Mouse (Mus musculus) right cerebral cortex, postnatal 10 days (tissue): ENCODE results near the gene Ccdc18.
"Not testable (repeated sequence)": the region's sequence is repeated elsewhere in the genome, so short reads cannot be mapped to it uniquely, and the experiment has no call there.

Experiments
- DNase-seq, 2 experiments: peaks; one replicate each; pipeline ENCODE4 v3.0.0; 2021; ENCODE audit warnings: low spot score in 2 of 2

The Ccdc18 gene

DNA sequence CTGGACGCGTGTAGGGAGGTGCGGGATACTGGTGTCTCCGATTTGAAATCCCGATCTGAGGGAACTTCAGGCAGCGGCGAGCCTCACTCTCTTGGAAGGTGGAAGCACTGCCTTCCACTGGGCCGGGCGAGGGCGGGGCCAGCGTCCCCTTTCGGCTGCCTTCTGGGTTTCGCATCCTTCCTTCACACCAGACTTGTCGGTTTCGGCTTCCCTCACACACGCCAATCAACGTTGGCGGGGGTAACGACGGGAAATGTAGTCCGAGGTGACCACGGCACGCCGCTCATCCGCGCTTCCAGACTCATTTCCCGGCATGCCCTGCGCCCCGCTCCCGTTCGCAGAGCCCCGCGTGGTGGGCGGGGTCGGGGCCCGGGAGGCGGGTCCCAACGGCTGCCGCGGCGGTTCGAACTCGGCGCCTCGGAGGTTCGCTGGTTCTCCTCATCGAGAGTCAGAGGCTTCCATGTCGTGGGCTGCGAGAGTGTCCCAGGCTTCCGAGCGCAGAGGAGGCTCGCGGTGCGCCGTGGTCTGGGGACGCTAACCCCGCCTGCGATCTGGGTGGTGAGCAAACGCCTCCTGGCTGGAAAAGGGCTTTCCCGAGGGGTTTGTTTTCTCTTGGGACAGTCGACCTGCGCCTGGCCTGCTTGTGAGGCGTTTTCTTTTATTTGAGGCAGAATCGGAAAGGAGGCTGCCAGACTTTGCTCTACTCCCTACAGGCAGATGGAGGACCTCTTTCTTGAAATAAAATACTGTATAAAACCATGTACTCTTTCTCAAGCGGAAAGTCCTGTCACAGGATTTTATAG lies at the start of gene Ccdc18, which contains the start of gene Tmed5:
Gene Ccdc18, plus strand, starts transcription at position 435 of the 803 bp plus-strand sequence.
Gene Tmed5, minus strand, starts transcription at position 180 of the 803 bp plus-strand sequence.
- DNase-seq = peak; percentile 98

DNA sequence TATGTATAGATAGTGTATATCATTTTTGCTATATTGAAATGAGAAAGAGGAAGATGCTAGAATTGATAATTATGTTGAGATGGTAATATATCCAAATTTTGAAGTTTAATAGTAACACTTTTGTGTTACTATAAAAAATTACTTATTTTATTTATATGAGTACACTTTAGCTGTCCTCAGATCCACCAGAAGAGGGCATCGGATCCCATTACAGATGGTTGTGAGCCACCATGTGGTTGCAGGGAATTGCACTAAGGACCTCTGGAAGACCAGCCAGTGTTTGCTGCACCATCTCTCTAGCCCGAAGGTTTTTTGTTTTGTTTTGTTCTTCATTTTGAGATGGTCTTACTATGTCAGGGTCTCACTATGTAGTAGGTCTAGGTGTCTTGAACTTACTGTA lies 47.2 kb upstream of the Ccdc18 start:
- no peak for DNase-seq

DNA sequence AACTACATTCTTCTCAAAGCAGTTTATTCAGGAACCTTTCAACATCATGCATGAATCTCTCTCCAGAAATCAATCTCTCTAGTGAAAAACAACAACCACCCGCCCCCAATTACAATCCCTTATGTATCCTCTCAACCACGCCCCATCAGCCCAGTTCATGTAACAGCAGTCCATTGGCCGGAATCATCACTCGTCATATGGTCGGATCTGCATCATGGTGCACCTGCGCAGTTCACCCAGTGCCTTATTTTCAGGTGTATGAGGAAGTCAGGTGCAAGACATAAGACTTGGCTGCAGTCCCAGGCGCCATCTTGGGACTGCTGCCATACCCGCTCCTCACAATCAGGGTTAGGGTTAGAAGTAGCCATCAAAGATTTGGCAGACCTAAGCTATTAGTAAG lies 39.9 kb upstream of the Ccdc18 start:
- not testable (repeated sequence) for DNase-seq

DNA sequence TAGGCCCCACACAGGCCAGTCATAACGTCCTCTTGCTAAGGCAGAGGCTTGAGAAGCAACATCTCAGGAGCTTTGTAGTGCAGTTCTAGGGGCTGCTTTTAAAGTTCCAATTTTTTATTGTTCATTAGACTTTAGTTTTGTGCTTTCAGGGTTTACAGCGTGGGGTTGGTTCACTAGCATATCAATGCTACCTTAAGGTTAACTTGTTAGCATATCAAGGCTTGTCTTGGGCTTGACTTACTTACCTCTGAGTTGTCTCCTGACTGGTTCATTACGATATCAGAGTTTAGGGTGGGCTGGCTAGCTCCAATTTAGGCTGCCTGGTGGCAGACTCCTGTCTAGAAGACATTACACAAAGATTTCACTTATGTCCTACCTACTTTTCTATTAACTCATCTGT lies 35.0 kb upstream of the Ccdc18 start:
- no peak for DNase-seq

DNA sequence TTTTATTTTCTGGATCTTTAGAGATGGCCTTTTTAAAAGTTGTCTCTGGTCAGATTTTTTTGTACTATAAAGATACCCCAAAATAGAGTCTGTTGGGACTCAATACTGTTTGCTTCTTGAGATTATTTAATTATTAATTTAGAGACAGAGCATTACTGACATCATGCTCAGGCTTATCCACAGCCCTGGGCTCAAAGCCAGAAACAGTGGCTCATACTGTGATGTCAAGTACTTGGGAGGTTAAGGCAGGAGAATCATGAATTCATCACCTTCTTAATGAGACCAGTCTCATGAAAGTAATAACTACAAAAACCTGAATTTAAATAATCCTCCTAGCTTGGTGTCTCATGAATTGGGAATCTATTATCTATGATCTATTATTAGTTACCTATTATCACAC lies 32.5 kb upstream of the Ccdc18 start:
- DNase-seq = no peak

DNA sequence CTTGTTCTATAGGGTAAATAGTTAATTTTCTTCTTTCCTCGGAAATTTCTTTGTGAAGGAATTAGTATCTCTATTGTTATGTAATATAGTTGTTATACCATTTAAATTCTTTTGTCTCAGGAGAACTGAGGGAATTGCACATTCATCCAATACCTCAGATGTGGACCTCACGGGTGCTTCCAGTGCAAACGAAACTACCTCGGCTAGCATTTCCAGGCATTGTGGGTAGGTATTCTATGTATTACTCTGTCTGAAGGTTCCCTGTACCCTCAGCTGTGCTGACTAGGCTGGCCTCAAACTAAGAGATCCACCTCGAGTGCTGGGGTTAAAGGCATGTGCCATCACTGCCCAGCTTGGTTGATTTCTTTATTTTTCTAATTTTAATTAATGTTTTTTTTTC lies 28.4 kb upstream of the Ccdc18 start:
- no peak for DNase-seq

DNA sequence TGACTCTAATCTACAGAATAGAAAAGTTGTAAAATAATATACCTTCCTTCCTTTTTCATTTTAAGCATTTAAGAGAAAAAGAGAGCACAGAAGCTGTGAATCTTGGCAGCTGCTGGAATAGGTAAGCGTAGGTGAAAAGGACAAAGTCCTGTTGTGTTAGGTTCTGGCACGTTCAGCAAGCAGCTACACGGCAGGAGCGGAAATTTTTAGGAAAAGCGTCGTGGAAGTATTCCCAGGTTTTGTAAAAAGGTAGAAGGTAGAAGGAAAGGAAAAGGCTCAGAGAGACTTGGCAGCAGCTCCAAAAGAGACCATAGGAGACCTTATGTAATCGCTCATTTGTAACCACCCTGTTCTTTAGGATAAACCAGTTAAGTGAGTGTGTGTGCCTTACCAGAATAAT lies 23.3 kb upstream of the Ccdc18 start:
- no peak for DNase-seq

DNA sequence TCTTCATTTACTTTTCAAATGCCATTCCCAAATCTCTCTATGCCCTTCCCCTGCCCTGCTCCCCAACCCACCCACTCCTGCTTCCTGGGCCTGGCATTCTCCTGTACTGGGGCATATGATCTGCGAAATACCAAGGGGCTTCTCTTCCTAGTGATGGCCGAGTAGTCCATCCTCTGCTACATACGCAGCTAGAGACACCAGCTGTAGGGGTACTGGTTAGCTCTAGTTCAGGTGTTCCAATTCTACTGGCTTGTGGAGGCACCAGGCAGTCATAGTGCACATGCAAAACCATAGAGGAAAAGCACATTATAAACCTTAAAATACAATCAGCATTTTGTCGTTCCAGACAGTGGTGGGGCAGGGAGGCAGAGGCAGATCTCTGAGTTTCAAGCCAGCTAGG lies 15.0 kb upstream of the Ccdc18 start:
- DNase-seq = no peak

DNA sequence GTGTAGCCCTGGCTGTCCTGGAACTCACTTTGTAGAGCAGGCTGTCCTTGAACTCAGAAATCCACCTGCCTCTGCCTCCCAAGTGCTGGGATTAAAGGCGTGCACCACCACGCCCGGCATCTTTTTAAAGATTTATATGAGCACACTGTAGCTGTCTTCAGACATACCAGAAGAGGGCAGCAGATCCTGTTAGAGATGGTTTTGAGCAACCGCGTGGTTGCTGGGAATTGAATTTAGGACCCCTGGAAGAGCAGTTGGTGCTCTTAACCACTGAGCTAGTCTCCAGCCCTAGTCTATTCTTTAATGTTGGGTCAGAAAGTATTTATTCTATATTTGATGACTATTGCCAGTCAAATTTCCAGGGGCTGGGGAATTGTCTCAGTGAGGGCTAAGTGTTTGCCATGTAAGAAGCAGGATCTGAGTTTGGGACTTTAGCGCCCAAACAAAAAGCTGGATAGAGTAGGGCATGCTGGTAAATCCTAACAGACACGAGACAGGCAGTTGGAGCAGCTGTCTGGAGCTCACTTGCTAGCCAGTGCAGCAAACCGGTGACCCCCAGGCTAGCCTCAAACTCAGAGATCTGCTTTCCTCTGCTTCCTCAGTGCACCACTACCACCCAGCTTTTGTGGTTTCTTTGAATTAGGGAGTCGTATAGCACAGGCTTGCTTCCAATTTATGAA lies 12.3 kb upstream of the Ccdc18 start:
- DNase-seq = no peak

DNA sequence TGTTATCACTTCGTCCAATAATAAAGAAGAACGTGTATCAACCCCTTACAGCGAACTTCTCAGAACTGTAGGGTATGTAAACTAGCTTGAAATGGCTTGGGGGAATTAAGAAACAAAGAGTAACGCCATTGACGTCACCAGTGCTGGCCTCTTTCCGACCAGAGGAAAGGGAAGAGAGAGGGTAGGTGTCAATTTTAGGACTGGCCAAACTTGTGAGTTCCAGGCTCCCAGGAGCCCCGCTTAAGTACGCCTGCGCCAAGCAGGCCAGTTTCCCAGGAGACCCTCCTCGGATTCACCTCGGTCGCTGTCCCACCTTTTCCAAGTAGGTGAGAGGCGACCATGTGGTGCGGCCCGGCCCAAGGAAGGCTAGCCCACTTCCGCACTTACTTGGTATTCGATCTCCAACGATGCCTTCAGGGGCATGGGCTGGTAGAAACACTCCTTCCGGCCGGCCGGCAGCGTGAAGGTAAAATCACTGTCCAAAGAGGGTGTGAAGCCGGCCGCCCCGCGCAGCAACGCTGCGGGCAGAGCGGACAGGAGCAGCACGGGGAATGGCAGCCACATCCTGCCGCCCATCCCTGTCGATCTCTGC lies 730 bp upstream of the Ccdc18 start:
- no peak for DNase-seq

DNA sequence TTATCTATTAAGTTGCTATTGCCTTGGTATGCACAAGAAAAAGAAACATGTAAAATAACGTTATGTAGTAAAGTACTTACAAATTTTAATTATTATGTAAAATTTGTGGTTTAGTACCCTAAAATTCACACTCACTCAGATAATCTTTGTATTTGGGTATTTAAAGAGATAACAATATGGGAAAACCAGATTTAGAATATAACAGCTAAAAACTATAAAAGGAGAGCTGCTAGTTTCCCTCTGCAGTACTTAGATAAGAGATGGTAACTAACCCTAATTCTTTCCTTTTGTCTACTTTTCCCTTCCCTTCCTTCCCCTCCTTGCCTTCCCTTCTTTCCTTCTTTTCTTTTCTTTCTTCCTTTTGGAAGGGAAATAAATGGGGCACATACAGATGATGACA lies 19.9 kb downstream of the Ccdc18 start:
- no peak for DNase-seq

DNA sequence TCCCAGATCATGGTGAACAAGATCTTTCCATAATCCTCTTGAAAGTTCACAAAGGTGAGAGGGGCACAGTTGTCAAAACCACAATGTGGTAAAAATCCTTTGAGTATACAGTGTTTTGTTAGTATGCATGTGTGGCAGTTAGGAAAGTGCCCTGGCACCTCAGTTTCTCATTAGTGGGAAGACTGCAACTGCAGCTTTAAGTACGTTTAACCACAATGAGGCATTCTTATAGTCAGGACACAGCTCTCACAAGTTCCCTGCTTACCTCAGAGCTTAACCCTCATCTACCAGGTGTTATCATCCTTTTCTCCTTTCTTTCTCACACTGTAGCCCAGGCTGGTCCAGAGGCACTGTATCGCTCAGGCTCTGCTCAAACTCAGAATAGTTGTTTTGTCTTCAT lies 28.1 kb downstream of the Ccdc18 start:
- no peak for DNase-seq

DNA sequence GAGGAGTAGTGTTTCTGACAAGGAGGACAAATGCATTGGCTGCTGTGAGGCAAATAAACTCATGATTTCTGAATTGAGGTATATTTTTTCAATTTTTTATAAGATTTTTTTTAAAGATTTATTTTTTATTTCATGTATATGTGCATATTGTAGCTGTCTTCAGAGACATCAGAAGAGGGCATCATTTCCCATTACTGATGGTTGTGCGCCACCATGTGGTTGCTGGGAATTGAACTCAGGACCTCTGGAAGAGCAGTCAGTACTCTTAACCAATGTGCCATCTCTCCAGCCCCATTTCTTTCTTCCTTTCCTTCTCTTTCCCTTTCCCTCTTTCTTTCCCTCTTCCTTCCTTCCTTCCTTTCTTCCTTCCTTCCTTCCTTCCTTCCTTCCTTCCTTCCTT lies 31.0 kb downstream of the Ccdc18 start:
- peak in 1 of 2 experiments; percentile 31 for DNase-seq

DNA sequence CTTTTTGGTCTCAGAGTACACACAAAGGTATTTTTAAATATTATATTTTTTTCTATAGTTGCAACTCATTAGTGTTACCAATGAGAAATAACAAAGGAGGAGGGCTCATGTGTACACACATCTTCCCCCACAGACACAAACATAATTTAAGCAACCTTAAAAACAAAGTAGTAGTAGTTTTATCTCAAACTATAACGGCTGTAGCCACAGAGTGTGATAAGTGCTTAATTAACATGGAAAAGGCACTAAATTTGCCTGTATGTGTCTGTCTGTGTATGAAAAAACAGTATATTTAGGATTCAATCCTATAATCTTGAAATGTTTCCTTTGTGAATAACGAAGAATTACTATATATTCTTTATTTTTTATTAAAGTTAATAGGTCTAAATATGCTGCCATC lies 51.4 kb downstream of the Ccdc18 start:
- DNase-seq = no peak

DNA sequence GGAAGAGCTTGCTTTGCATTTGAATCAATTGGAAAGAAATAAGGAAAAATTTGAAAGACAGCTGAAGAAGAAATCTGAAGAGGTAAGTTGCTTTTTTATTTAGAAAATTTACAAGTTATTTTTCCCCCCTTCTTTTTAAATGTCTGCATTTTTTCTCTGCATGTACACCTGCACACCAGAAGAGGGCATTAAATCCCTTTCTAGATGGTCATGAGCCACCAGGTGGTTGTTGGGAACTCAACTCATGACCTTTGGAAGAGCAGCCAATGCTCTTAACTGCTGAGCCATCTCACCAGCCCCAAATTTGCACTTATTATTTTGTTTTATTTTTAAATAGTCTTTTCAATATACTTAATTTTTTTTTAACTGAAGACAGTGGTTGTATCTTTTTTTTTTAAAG lies 56.3 kb downstream of the Ccdc18 start:
- DNase-seq = no peak

DNA sequence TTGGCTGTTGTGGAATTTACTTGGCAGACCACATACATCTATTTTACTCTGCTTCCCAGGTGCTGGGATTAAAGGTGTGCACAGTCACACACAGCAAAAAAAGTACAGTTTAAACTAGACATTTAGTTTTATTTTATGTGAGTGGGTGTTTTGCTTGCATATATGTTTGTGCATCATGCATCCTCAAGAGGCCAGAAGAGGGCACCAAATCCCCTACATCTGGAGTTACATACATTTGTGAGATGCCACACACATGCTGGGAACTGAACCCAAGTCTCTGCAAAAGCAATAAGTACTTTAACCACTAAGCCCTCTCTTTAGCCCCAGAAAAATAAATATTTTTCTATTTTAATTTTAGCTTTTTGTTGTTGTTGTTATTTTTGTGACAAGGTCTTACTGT lies 73.3 kb downstream of the Ccdc18 start:
- DNase-seq = no peak

DNA sequence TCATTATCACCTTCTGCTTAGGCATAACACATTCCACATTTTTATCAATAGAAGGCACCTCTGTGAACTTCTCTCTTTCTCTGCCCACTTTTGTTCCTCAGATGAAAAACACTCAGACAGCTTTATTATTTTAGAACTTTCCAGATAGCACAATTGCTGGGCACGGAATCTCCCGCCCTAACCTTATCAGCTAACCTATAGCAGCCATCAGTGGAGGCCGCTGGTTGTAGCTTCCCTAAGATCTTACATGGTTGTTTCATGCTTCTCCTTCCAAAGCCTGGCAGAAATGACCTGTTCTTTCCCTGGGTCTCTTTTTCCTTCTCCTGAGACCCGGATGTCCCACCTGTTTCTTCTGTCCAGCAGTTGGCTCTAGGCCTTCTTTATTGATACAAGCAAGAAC lies 78.8 kb downstream of the Ccdc18 start:
- no peak for DNase-seq

DNA sequence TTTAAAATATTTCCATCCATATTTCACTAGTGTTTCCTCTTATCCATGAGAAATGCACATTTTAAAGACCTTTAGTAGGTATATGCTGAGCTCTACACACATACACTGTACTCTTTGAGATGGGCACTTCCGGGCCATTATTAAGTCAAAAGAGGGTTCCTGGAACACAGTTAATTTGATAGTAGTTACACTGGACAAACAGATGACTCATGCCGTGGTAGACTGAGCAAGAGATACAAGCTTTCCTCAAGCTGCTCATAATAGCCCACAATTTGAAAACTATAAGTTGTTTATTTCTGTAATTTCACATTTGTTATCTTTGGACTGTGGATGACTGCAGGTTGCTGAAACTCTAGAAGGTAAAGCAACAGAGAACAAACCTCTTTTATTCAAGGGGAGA lies 82.3 kb downstream of the Ccdc18 start:
- no peak for DNase-seq

DNA sequence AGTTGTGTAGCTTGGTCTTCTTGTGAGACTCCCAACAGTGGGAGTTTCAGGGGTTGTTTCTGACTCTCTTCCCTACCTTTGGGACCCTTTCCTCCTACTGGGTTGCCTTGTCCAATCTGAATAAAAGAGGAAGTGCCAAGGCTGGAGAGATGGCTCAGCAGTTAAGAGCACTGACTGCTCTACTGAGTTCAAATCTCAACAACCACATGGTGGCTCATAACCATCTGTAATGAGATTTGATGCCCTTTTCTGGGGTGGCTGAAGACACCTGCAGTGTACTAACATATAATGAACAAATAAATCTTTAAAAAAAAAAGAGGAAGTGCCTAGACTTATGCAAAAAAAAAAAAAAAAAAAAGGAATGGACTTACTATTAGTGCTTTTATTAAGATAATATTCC lies 91.4 kb downstream of the Ccdc18 start:
- DNase-seq = no peak

DNA sequence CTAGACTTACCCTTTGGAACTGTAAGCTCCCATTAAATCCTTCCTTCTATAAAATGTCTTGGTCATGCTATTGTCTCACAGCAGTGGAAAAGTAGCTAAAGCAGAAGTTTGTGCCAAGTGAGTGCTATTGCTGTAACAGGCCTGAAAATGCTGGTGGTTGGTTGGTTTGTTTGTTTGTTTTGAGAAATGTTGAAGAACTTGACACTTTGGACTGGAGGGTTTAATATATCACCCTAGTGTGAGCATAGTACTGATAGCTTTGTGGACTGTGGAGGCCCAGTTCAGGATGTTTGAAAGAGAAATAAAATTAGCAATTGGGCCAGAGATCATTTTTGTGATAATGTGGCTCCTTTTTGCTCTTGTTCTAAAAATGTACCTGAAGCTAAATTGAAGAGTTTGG lies 93.5 kb downstream of the Ccdc18 start:
- no peak for DNase-seq

DNA sequence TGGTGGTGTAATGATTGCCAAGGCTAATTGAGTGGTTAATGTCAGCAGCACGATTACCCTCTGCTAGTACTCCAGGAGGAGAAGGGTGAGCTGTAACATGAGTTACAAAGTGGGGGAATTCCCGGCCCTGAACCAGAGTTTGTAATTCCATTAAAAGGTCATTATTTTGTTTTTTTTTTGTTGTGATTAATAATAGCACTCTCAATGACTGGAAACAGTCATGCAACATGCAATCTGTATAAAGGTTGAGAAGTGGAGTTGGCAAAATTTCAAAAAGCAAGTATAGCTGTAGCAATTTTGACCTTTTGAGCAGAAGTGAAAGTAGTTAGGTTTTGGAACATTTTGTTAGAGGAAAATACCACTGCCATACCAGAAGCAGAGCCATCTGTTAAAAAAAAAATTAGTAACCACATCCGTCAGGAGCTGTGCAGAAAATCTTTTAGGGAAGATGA lies 113.7 kb downstream of the Ccdc18 start:
- no peak for DNase-seq

DNA sequence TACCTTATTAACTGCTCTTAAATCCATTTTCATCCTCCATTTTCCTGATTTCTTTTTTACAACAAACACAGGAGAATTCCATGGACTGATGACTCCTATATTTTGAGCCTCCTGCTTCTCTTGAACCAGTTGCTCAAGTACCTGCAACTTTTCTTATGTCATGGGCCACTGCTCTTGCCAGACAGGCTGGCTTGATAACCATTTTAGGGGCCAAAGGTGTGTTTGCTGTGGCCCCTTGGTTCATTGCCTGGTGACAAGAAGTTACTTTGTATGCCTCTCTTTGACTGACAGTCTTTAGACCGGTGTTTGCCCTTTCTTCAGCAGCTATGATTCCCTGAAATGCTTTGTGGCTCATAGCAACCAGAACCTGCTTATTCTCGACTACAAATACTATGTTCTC lies 117.4 kb downstream of the Ccdc18 start:
- no peak for DNase-seq

DNA sequence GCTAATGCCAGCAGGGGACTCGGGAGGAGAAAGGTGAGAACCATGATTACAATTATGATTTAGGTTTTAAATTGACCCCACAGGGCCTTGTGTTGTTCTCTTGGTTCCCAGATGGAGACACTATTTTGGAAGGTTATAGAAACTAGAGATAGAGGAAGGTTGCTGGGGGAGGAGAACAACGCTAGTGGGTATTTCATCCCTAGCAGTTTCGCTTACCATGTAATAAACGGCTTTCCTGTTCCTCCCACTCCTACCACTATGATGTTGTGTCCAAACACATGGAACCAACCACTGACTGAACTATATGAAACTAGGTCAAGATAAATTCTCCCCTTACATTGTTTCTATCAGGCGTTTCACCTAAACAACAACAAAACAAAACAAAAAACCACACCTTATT lies 122.6 kb downstream of the Ccdc18 start:
- DNase-seq = no peak
